Mouse (Mus musculus) gastrocnemius, postnatal 25 days (tissue): ENCODE data around the gene Acr. TPM values are rescaled to one million over a fixed set of nuclear protein-coding genes. Genes with fewer than 3 reads are reported as not detected.

ENCODE experiments used
- DNase-seq: peaks from one replicate; pipeline ENCODE4 v3.0.0; 2022
- total RNA-seq, 2 experiments: library from RNA; stranded (reverse); gene quantifications; 1 replicate in 1 of 2; 2 replicates in 1 of 2; pipeline ENCODE4 v1.2.3; 2021

The Acr gene
- total RNA-seq, 2 experiments from 2014 or later, result 0.27 to 0.36 TPM

GRCm38 (mm10) chr15:89622312-89622958, 54.3 kb downstream of the Acr start:
- no peak for DNase-seq

GRCm38 (mm10) chr15:89622959-89623625, 55.0 kb downstream of the Acr start:
- no peak for DNase-seq

- no peak for DNase-seq
Measured at GRCm38 (mm10) chr15:89623626-89623959, 55.5 kb downstream of the Acr start.

Other genes starting within 250 kb of the Acr start
- not detected for gene Adm2, start 245.6 kb upstream of the Acr start, total RNA-seq
- not detected for gene Miox, start 233.9 kb upstream of the Acr start, total RNA-seq
- gene Lmf2, start 212.7 kb upstream of the Acr start, total RNA-seq, result 10 to 100 TPM in 1 of 2 experiments, 1 to 10 TPM in 1; 9.9 to 13.6 TPM
- 10 to 100 TPM; 35.1 to 37.0 TPM for gene Ncaph2, start 212.6 kb upstream of the Acr start, total RNA-seq
- 10 to 100 TPM; 14.7 to 21.8 TPM for gene Sco2, start 194.5 kb upstream of the Acr start, total RNA-seq
- under 1 TPM; 0.29 to 0.49 TPM for gene Tymp, start 191.3 kb upstream of the Acr start, total RNA-seq
- under 1 TPM in 1 of 2 experiments, not detected in 1; 0.32 TPM for gene Odf3b, start 189.0 kb upstream of the Acr start, total RNA-seq
- gene Klhdc7b, start 183.4 kb upstream of the Acr start, total RNA-seq, result not detected
- not detected for gene Syce3, start 157.8 kb upstream of the Acr start, total RNA-seq
- gene Cpt1b, start 142.5 kb upstream of the Acr start, total RNA-seq, result 100 to 1,000 TPM; 227 to 251 TPM
- under 1 TPM; 0.27 to 0.49 TPM for gene C730034F03Rik, start 138.7 kb upstream of the Acr start, total RNA-seq
- not detected for gene Gm44502, start 138.6 kb upstream of the Acr start, total RNA-seq
- 10 to 100 TPM; 21.4 to 24.2 TPM for gene Chkb, start 138.4 kb upstream of the Acr start, total RNA-seq
- under 1 TPM; 0.29 to 0.31 TPM for gene Mapk8ip2, start 114.4 kb upstream of the Acr start, total RNA-seq
- gene Arsa, start 90.9 kb upstream of the Acr start, total RNA-seq, result 1 to 10 TPM; 4.2 to 4.9 TPM
- gene Shank3, start 68.7 kb upstream of the Acr start, total RNA-seq, result 10 to 100 TPM; 12.8 to 17.5 TPM
- gene Rabl2, start 23.6 kb downstream of the Acr start, total RNA-seq, result 1 to 10 TPM; 1.8 to 1.9 TPM